Mouse (Mus musculus): ENCODE data around the gene Tram2. TPM values are rescaled to one million over a fixed set of nuclear protein-coding genes. Genes with fewer than 3 reads are reported as not detected.

The Tram2 gene
- polyA plus RNA-seq, 1 experiment, result 3.4 TPM

- Histone ChIP-seq H3K36me3 (ENCODE audit: control insufficient read depth, insufficient read depth) (no peaks in the 10 kb centered on the region), H3K27me3 (ENCODE audit: control insufficient read depth, insufficient read depth, insufficient read length) (no peaks in the 10 kb centered on the region), H3ac (ENCODE audit: control insufficient read depth, insufficient read length, low read depth) (no peak overlapping the region), H3K79me3 (ENCODE audit: low read depth) (no peaks in the 10 kb centered on the region), H3K4me3 (ENCODE audit: insufficient read depth, poor library complexity, severe bottlenecking) (no peak overlapping the region), H3K79me2 (ENCODE audit: control insufficient read depth, insufficient read depth) (no peaks in the 10 kb centered on the region)
- TF ChIP-seq FOSL1 (IDR thresholded peaks at IDR 0.05; ENCODE audit: insufficient read depth, low read length, poor library complexity, severe bottlenecking), result no peak
- no peak for TF ChIP-seq USF1 (IDR thresholded peaks at IDR 0.05; ENCODE audit: low read depth)
- TF ChIP-seq CTCF (IDR thresholded peaks at IDR 0.05; ENCODE audit: control insufficient read depth, insufficient read depth, insufficient read length), result no peak
- TF ChIP-seq MYOD1 (IDR thresholded peaks at IDR 0.05; ENCODE audit: control insufficient read depth, insufficient read length, low read depth), result no peak
- TF ChIP-seq MAX (IDR thresholded peaks at IDR 0.05), result no peak
- no peak for TF ChIP-seq CEBPB (IDR thresholded peaks at IDR 0.05; ENCODE audit: low read depth)
- no peak for TF ChIP-seq MYOG (IDR thresholded peaks at IDR 0.05; ENCODE audit: control insufficient read depth, extremely low read depth, insufficient read length)
Measured at GRCm38 (mm10) chr1:20997881-20998389, 81.1 kb downstream of the Tram2 start.

GRCm38 (mm10) chr1:20997328-20997689 is 81.7 kb downstream of the Tram2 start:
- no peak overlapping the region for H3K4me3 ChIP-seq (ENCODE audit: insufficient read depth, poor library complexity, severe bottlenecking)

GRCm38 (mm10) chr1:20996603-20997327 is 82.3 kb downstream of the Tram2 start:
- no peaks in the 10 kb centered on the region for H3K36me3 ChIP-seq (ENCODE audit: control insufficient read depth, insufficient read depth)
- no peak overlapping the region for H3K4me3 ChIP-seq (ENCODE audit: insufficient read depth, poor library complexity, severe bottlenecking)
- H3ac ChIP-seq (ENCODE audit: control insufficient read depth, insufficient read length, low read depth), result no peak overlapping the region
- H3K79me2 ChIP-seq (ENCODE audit: control insufficient read depth, insufficient read depth), result no peaks in the 10 kb centered on the region
- TF ChIP-seq MYOD1 (IDR thresholded peaks at IDR 0.05; ENCODE audit: control insufficient read depth, insufficient read length, low read depth) (no peak), CEBPB (IDR thresholded peaks at IDR 0.05; ENCODE audit: low read depth) (peak; percentile 17)
- H3K79me3 ChIP-seq (ENCODE audit: low read depth), result no peaks in the 10 kb centered on the region
- no peaks in the 10 kb centered on the region for H3K27me3 ChIP-seq (ENCODE audit: control insufficient read depth, insufficient read depth, insufficient read length)

More at GRCm38 (mm10) chr1:20997328-20997689, 81.7 kb downstream of the Tram2 start:
- Histone ChIP-seq H3K27me3 (ENCODE audit: control insufficient read depth, insufficient read depth, insufficient read length) (no peaks in the 10 kb centered on the region), H3K79me2 (ENCODE audit: control insufficient read depth, insufficient read depth) (no peaks in the 10 kb centered on the region), H3K79me3 (ENCODE audit: low read depth) (no peaks in the 10 kb centered on the region), H3ac (ENCODE audit: control insufficient read depth, insufficient read length, low read depth) (no peak overlapping the region), H3K36me3 (ENCODE audit: control insufficient read depth, insufficient read depth) (no peaks in the 10 kb centered on the region)
- TF ChIP-seq MYOD1 (IDR thresholded peaks at IDR 0.05; ENCODE audit: control insufficient read depth, insufficient read length, low read depth), result no peak

GRCm38 (mm10) chr1:20995331-20995986 is 83.6 kb downstream of the Tram2 start:
- Histone ChIP-seq H3ac (ENCODE audit: control insufficient read depth, insufficient read length, low read depth) (no peak overlapping the region), H3K36me3 (ENCODE audit: control insufficient read depth, insufficient read depth) (no peaks in the 10 kb centered on the region), H3K4me3 (ENCODE audit: insufficient read depth, poor library complexity, severe bottlenecking) (no peak overlapping the region), H3K79me3 (ENCODE audit: low read depth) (no peaks in the 10 kb centered on the region), H3K27me3 (ENCODE audit: control insufficient read depth, insufficient read depth, insufficient read length) (no peaks in the 10 kb centered on the region), H3K79me2 (ENCODE audit: control insufficient read depth, insufficient read depth) (no peaks in the 10 kb centered on the region)
- TF ChIP-seq CEBPB (IDR thresholded peaks at IDR 0.05; ENCODE audit: low read depth), result no peak
- TF ChIP-seq USF1 (IDR thresholded peaks at IDR 0.05; ENCODE audit: low read depth), result no peak
- no peak for TF ChIP-seq CTCF (IDR thresholded peaks at IDR 0.05; ENCODE audit: control insufficient read depth, insufficient read depth, insufficient read length)
- TF ChIP-seq MYOD1 (IDR thresholded peaks at IDR 0.05; ENCODE audit: control insufficient read depth, insufficient read length, low read depth), result no peak
- no peak for TF ChIP-seq MAX (IDR thresholded peaks at IDR 0.05)
- TF ChIP-seq FOSL1 (IDR thresholded peaks at IDR 0.05; ENCODE audit: insufficient read depth, low read length, poor library complexity, severe bottlenecking), result no peak
- no peak for TF ChIP-seq MYOG (IDR thresholded peaks at IDR 0.05; ENCODE audit: control insufficient read depth, extremely low read depth, insufficient read length)

GRCm38 (mm10) chr1:20994338-20994737 is 84.7 kb downstream of the Tram2 start:
- Histone ChIP-seq H3K36me3 (ENCODE audit: control insufficient read depth, insufficient read depth) (no peaks in the 10 kb centered on the region), H3ac (ENCODE audit: control insufficient read depth, insufficient read length, low read depth) (no peak overlapping the region), H3K4me3 (ENCODE audit: insufficient read depth, poor library complexity, severe bottlenecking) (no peak overlapping the region), H3K79me2 (ENCODE audit: control insufficient read depth, insufficient read depth) (no peaks in the 10 kb centered on the region), H3K27me3 (ENCODE audit: control insufficient read depth, insufficient read depth, insufficient read length) (no peaks in the 10 kb centered on the region), H3K79me3 (ENCODE audit: low read depth) (no peaks in the 10 kb centered on the region)
- no peak for TF ChIP-seq MYOG (IDR thresholded peaks at IDR 0.05; ENCODE audit: control insufficient read depth, extremely low read depth, insufficient read length)
- no peak for TF ChIP-seq MYOD1 (IDR thresholded peaks at IDR 0.05; ENCODE audit: control insufficient read depth, insufficient read length, low read depth)
- TF ChIP-seq FOSL1 (IDR thresholded peaks at IDR 0.05; ENCODE audit: insufficient read depth, low read length, poor library complexity, severe bottlenecking), result no peak
- TF ChIP-seq CEBPB (IDR thresholded peaks at IDR 0.05; ENCODE audit: low read depth), result no peak

- H3ac ChIP-seq (ENCODE audit: control insufficient read depth, insufficient read length, low read depth), result no peak overlapping the region
- H3K79me2 ChIP-seq (ENCODE audit: control insufficient read depth, insufficient read depth), result no peaks in the 10 kb centered on the region
Measured at GRCm38 (mm10) chr1:20993690-20994089, 85.3 kb downstream of the Tram2 start.

More at GRCm38 (mm10) chr1:20993690-20994089, 85.3 kb downstream of the Tram2 start:
- no peak for TF ChIP-seq MYOG (IDR thresholded peaks at IDR 0.05; ENCODE audit: control insufficient read depth, extremely low read depth, insufficient read length)
- no peak for TF ChIP-seq MAX (IDR thresholded peaks at IDR 0.05)
- TF ChIP-seq MYOD1 (IDR thresholded peaks at IDR 0.05; ENCODE audit: control insufficient read depth, insufficient read length, low read depth), result no peak
- TF ChIP-seq CTCF (IDR thresholded peaks at IDR 0.05; ENCODE audit: control insufficient read depth, insufficient read depth, insufficient read length), result no peak
- no peak for TF ChIP-seq FOSL1 (IDR thresholded peaks at IDR 0.05; ENCODE audit: insufficient read depth, low read length, poor library complexity, severe bottlenecking)
- TF ChIP-seq CEBPB (IDR thresholded peaks at IDR 0.05; ENCODE audit: low read depth), result no peak
- TF ChIP-seq USF1 (IDR thresholded peaks at IDR 0.05; ENCODE audit: low read depth), result no peak
- Histone ChIP-seq H3K4me3 (ENCODE audit: insufficient read depth, poor library complexity, severe bottlenecking) (no peak overlapping the region), H3K36me3 (ENCODE audit: control insufficient read depth, insufficient read depth) (no peaks in the 10 kb centered on the region), H3K79me3 (ENCODE audit: low read depth) (no peaks in the 10 kb centered on the region), H3K27me3 (ENCODE audit: control insufficient read depth, insufficient read depth, insufficient read length) (no peaks in the 10 kb centered on the region)

Data from C2C12 (cell line).